Mouse (Mus musculus): ENCODE data around the gene Klk9.

Klk9 gene

DNA sequence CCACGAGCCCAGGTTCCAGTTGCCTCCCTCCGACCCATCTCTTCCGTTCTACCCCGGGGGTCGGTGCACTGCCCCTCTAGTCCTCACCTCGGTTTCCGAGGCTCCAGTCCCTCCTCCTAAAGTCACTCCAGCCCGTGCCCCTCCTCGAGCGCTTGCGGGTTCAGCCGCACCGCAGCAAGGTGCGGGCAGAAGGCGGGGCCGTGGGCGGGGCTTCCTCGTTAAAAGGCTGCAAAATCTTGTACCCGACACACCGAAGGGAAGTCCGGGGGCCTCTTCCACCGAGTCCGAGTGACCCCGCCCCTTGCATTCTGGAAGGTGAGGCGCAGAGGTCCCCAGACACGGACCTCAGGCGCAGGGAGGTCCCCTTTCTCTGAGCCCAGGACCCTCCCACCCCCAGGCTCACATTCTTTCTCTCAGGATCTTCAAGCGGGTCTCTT lies 5.7 kb downstream of the Klk9 start, which contains the start of gene Klk8:
Klk8 (plus strand) TSS at position 245 of the 437 bp plus-strand sequence.
- peak; percentile 61 for DNase-seq

DNA sequence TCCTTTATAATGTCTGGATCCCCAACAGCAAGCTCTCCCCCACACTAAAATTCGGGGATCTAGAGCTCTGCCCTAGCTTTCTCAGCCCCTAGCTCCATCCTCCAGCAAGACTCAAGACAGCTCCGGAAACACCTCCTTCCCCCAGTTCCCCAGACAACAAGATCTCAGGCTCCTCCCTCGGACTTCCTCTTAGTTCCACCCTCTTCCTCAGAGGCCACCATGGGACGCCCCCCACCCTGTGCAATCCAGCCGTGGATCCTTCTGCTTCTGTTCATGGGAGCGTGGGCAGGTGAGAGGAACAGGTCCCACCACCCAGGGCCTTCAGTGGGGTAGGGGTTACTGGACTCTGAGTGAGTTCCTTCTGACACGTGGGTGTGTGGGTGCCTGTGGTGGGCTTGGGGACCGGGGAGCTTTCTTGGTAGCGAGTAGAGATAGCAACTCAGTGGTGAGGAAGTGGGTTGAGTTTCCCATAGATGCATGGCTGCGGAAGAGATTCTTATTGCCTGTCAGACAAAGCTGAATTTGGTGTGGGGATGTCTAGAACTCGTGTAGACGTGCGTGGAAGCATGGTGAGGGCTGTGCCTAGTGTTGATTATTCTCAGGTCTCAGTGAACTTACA lies 6.3 kb downstream of the Klk9 start:
- peak; percentile 48 for DNase-seq

DNA sequence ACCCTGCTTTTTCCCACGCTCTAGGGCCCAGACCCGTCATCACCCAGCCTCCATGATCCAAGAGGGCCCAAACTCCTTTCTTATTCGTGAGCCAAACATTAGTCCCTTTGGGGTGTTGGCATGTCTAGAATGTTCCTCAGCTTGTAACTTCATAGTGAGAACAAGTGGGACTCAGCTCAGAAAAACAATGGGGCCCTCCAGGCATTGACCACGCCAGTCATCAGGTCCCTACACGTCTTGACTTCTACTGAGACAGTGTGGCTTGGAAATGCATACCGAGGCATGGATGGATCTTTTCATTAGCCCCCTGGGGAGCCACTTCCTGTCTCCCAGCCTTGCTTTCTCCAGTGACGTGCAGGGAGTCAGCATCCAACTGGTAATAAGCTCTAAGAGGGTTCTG lies 8.2 kb downstream of the Klk9 start:
- DNase-seq: no peak

DNA sequence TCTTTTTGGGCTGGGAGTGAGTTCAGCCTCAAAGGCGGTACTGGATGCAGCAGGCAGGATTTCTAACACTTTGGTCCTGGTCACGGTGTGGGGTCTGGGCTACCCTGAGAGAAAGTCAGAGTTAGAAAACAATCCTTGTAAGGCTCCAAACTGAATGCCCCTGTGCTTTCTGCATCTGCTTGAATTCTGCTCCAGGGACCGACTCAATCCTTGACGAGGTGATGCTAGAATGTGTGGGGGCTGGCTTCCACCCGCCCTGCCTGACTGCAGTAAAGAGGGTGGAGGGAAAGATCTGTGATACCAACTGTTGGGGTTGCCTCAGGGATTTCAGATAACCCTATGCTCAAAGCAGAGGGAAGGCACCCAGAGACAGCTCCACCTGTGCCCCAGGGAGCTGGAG lies 19.3 kb downstream of the Klk9 start, which contains the start of gene Klk7:
Klk7 (plus strand) TSS at position 301 of the 400 bp plus-strand sequence.
- no peak for DNase-seq

DNA sequence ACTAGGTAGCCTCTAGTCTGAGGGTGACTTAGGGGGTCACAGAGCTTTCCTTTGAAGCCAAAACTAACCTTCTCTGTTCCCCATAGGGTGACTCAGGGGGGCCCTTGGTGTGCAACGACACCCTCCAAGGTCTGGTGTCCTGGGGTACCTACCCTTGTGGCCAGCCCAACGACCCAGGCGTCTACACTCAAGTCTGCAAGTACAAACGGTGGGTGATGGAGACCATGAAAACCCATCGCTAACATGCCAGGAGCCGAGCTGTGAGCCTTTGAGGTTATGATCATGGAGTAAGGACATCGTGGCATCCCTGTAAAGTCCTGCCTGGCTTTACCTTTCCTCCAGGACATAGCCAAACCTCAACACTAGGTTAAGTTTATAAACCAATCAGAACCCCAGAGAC lies 23.5 kb downstream of the Klk9 start:
- DNase-seq: no peak

DNA sequence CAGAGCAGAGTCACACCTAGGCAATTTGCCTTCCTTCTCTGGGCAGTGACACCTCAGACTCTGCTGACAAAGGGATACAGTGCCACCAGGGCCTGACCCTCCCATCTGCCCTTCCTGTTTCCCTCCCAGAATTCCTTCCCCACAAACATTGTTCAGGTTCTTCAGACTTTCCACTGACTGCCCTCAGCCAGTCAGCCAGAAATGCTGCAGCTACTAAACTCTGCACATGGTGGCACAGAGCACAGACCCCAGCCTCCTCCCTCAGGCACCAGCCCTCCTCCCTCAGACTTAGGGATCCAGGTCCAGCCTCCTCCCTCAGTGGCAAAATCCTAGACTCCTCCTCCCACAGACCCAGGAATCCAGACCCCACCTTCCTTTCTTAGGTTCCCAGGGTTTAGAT lies 25.1 kb downstream of the Klk9 start:
- no peak for DNase-seq

DNA sequence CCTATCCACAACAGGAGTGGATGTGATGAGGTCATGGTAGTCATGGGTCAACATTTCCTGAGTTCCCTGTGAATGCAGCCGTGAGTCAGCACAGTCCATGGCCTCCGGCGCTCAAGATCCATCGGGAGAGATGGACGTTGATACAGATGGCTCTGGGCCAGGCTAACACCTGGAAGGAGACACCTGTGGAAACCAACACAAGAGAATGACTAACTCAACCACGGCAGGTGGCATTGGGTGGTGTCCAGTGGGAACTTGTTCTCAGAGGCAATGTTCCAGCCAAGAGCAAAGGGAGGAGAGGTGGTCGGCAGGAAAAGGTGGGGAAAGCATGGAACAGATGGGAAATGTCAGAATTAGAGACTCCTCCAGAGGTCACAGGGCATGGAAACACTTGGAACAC lies 29.9 kb downstream of the Klk9 start:
- DNase-seq: no peak

DNA sequence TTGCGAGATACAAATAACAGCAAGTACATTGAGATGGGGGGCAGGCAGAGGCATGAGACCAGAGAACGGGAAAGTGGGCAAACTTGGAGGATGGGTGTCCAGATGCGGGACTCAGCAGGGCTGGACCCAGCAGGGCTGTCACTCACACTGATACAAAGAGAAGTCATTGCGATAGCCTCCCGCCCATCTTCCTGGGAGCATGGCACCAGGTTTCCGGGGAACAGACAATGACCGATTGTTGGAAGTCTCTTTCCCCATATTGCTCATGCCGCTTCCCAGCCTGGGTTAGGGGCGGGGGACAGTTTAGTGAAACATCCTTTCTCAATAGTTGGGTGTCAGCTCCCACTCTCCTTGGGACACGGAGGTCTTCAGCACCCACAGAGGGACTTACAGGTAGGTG lies 32.5 kb downstream of the Klk9 start, which contains the start of gene Klk6:
Klk6 (plus strand) TSS at position 301 of the 400 bp plus-strand sequence.
- no peak for DNase-seq

DNA sequence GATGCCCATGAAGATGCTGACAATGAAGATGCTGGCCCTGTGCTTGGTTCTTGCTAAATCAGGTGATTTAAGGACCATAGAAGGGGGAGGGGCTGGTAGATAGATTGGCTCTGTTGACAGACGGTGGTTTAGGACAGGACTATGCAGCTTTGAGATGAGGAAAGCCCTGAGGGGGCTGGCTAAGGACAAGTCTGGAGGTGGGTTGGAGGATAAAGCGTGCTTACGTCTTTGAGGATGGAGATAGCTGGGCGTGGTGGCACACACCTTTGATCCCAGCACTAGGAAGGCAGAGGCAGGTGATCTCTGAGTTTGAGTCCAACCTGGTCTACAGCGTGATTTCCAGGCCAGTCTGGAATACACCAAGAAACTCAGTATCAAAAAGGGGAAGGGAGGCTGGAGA lies 34.4 kb downstream of the Klk9 start:
- DNase-seq: no peak

DNA sequence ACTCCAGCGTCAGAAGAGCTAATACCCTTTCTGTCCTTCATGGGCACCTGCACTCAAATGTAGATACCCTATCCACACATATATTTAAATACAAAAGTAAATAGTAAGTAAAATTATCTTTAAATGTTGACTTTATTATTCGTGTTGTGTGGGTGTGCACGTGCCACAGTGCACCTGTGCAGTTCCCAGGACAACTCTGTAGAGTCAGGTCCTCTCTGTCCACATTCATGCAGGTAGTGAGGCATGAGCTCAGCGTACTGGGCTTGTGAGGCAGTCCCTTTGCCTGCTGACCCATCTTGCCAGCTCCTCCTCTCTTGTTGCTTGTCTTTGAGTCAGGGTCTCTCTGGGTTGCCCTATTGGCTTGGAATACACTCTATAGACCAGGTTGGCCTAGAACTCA lies 36.0 kb downstream of the Klk9 start:
- DNase-seq: no peak

DNA sequence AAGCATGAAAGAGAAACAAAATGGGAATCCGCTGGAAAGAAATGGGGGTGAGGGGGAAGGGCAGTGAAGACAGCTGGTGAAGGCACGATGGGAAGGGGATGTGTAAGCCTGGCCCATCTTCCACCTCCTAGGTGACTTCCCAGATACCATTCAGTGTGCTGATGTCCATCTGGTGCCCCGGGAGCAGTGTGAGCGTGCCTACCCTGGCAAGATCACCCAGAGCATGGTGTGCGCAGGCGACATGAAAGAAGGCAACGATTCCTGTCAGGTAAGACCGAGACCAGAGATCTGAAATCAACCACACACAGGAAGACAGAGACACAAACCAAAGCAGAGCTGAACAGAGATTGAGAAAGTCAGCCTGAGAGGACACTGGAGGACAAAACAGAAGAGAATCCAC lies 37.3 kb downstream of the Klk9 start:
- DNase-seq: no peak

DNA sequence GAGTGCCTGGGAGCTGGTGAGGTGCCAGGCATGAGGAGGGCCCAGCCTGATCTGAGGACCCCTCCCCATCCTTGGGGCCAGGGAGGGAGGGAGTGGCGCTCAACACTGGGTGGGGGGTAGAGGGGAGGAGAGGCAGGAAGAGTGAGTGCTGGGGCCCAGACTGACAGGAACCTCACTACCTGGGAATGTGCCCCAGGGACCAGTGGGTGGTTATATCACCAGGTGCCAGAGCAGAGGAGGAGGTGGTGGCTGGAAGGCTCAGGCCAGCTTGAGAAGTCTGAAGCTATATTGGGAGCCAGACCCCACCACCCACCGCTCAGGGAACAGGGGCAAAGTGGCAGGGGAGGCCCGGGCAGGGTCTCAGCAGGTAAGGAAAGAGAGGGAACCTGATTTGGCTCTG lies 50.0 kb downstream of the Klk9 start, which contains the start of gene Klk5:
Klk5 (plus strand) TSS at position 271 of the 400 bp plus-strand sequence.
- DNase-seq: no peak

DNA sequence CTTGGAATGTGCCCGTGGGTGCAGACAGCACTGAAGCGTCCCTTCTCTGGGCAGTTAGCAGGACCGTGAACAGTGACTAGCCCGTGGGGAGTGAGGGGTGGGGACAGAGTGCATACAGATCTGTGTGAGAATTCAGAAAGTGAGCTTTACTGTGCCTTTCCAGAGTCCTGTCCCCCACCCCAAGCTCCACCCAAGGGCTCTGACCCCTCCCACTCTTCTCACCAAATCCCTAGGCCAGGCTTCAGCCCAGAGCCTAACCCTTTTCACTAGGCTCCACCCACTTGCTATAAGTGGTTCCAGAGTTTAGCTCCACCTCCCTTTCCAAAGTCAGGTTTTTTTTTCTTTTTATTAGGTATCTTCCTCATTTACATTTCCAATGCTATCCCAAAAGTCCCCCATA lies 52.1 kb downstream of the Klk9 start:
- no peak for DNase-seq

All from thymus, postnatal 14 days (tissue).